Mouse (Mus musculus) liver, embryonic 14.5 days (tissue): ENCODE results near the gene Clec12a.

Experiments used
- CTCF ChIP-seq: IDR thresholded peaks from 2 replicates; pipeline ENCODE4 v1.5.1; 2016; ENCODE audit warnings: antibody characterized with exemption, low read depth, control low read depth
- EP300 ChIP-seq: IDR thresholded peaks from 2 replicates; pipeline ENCODE4 v1.6.1; 2016; ENCODE audit warnings: antibody characterized with exemption, low read depth

DNA sequence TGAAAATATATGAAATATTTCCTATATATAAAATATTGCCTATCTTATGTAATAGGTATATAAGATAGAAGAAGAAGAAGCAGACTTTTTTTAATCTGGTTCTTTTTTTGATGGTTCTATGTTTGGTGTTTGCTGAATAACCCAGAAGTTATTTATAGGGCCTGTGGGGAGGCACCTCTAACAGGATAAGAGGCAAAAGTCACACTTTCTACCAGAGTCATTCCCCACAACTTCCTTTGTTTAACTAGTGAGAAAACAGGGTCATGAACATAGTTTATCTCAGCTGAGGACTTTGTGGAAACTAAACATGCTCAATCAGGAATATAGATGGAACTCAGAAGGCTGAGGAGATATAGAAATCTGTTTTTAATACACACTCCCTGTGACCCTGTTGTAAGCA is 63.5 kb downstream of the Clec12a start:
- no peak for TF ChIP-seq CTCF
- no peak for TF ChIP-seq EP300
